Mouse (Mus musculus): ENCODE measurements around the gene Asah2. TPM values are rescaled to one million over a fixed set of nuclear protein-coding genes. Genes with fewer than 3 reads are reported as not detected.
"Not testable (repeated sequence)": the region's sequence is repeated elsewhere in the genome, so short reads cannot be mapped to it uniquely, and the experiment has no call there.

The Asah2 gene
- polyA plus RNA-seq, 1 experiment from 2014 or later, result 0.48 TPM

DNA sequence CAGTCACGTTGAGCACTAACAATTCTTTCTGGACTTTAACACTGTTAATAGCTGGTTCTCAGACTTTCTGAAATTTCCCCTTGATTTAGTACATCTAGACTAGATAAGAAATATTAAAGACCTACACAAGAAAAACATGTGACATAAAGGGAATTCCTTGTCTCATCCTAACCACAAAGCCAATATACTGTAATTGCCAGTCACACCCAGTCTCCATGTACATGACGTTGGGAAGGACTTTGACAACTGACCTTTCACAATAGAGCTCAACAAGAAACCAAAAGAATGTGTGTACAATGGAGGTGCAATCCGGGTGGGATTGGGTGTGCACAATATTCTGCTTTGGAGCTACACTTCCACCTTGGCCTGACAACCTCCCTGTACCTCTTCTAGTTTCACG is 15.7 kb downstream of the Asah2 start:
- Histone ChIP-seq H3K27me3 (no peaks in the 10 kb centered on the region), H3K9ac (replicated peaks) (no peak overlapping the region), H3K9me3 (no peaks in the 10 kb centered on the region), H3K4me2 (replicated peaks) (no peak overlapping the region), H3K4me3 (no peak overlapping the region), H3K27ac (replicated peaks) (no peak overlapping the region), H3K36me3 (no peaks in the 10 kb centered on the region), H3K4me1 (no peaks in the 10 kb centered on the region)
- 86% methylated on average over 4 of the region's 4 CpGs for WGBS
- no peak for ATAC-seq (replicated peaks)

DNA sequence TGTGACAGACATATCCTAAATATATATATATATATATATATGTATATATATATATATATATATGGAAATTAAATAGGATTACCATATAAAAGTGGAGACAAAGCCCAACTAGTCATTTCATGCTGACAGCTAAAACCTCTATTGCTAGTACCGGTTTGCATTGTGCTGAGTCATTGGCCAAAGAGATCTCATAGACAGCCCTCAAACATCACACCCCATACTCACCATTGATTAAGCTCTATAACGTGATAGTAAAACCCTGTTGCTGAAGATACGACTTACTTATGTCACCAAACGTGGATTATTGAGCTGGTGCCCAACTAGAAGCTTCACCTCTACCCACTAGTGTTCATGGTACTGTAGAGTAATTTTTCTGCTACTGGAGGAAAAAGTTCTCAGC is 17.2 kb downstream of the Asah2 start:
- 91% methylated on average over 4 of the region's 4 CpGs for WGBS
- H3K9ac ChIP-seq (replicated peaks), result no peak overlapping the region
- no peak overlapping the region for H3K4me3 ChIP-seq
- H3K27me3 ChIP-seq, result no peaks in the 10 kb centered on the region
- H3K9me3 ChIP-seq, result no peaks in the 10 kb centered on the region
- no peak overlapping the region for H3K27ac ChIP-seq (replicated peaks)
- no peaks in the 10 kb centered on the region for H3K36me3 ChIP-seq
- no peaks in the 10 kb centered on the region for H3K4me1 ChIP-seq
- ATAC-seq (replicated peaks), result no peak
- H3K4me2 ChIP-seq (replicated peaks), result no peak overlapping the region

DNA sequence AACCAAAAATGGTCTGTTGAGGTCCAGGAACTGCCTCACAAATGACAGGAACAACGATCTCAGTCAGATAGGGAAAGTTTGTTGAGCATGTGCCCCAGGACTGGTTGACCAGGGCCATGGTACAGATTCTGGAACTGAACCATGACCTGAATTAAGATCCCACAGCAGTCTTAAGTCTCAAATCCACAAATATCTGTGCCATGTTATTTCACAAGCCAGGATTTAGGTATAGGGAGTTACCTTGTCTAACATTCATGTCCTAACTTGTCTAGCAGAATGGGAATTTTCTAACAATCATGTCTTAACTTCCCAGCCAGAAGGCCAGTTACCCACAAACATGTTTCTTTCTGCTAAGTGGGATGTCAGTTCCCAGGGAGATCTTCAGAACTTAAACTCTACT is 19.4 kb downstream of the Asah2 start:
- WGBS, result 96% methylated on average over 1 of the region's 1 CpGs
- H3K27ac ChIP-seq (replicated peaks), result no peak overlapping the region
- H3K4me2 ChIP-seq (replicated peaks), result no peak overlapping the region
- no peak for ATAC-seq (replicated peaks)
- H3K4me3 ChIP-seq, result no peak overlapping the region
- H3K9me3 ChIP-seq, result no peaks in the 10 kb centered on the region
- H3K9ac ChIP-seq (replicated peaks), result no peak overlapping the region
- H3K27me3 ChIP-seq, result no peaks in the 10 kb centered on the region
- no peaks in the 10 kb centered on the region for H3K36me3 ChIP-seq
- H3K4me1 ChIP-seq, result no peaks in the 10 kb centered on the region

DNA sequence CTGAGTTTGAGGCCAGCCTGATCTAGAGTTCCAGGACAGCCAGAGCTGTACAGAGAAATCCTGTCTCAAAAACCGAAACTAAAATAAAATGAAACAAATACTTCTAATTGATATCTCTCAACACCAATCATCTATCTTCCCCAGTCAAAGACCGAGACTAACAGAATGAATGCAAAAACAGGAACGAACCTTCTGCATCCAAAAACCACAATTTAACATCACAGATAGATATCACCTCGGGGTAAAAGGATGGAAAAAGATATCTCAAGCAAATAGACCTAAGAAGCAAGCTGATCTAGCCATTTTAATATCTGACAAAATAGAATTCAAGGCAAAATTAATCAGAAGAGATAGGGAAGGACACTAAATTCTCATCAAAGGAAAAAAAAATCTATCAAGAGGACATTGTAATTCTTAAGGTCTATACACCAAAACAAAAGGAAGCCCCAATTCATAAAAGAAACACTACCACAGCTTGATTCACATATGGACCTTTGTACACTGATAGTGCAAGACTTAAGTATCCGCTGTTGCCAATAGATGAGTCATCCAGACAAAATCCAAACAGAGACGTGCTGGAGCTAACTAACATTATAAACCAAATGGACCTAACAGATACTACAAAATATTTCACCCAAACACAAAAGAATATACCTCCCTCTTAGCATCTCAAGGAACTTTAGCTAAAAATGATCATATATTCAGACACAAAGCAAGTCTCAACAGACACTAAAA is 20.1 kb downstream of the Asah2 start:
- no peak overlapping the region for H3K9ac ChIP-seq (replicated peaks)
- no peak for ATAC-seq (replicated peaks)
- WGBS, result 88% methylated on average over 6 of the region's 6 CpGs

DNA sequence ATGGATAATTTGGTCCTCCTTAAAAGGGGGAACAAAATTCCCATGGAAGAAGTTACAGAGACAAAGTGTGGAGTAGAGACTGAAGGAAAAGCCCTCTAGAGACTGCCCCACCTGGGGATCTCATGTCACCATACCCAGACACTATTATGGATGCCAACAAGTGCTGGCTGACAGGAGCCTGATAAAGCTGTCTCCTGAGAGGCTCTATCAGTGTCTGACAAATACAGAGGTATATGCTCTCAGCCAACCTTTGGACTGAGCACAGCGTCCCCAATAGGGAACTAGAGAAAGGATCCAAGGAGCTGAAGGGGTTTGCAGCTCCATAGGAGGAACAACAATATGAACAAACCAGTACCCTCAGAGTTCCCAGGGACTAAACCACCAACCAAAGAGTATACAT is 23.2 kb downstream of the Asah2 start:
- not testable (repeated sequence) for H3K27ac ChIP-seq (replicated peaks); H3K4me3 ChIP-seq; H3K9me3 ChIP-seq; H3K27me3 ChIP-seq; ATAC-seq (replicated peaks); H3K9ac ChIP-seq (replicated peaks); H3K4me1 ChIP-seq; H3K36me3 ChIP-seq; H3K4me2 ChIP-seq (replicated peaks)
- WGBS, result 87% methylated on average over 1 of the region's 1 CpGs

More for the DNA sequence above, 20.1 kb downstream of the Asah2 start:
- H3K27me3 ChIP-seq, result no peaks in the 10 kb centered on the region
- no peak overlapping the region for H3K27ac ChIP-seq (replicated peaks)
- no peaks in the 10 kb centered on the region for H3K9me3 ChIP-seq
- no peaks in the 10 kb centered on the region for H3K36me3 ChIP-seq
- no peaks in the 10 kb centered on the region for H3K4me1 ChIP-seq
- H3K4me3 ChIP-seq, result no peak overlapping the region
- H3K4me2 ChIP-seq (replicated peaks), result no peak overlapping the region

DNA sequence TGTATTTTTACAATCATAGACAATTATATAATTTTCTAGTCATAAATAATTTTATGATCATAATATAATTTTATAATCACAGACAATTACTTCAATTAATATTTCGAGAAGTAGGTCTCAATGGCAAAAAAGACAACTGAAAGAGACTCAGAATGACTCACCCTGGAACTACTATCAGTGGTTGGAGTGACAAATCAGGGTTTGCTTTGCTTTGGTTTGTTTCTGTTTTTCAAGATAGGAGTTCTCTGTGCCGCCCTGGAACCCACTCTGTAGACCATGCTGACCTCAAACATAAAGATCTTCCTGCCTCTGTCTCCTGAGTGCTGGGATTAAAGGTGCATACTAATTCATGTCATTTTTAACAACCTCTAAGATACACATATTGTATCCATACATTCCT is 37.7 kb downstream of the Asah2 start:
- H3K36me3 ChIP-seq, result no peaks in the 10 kb centered on the region
- no peak overlapping the region for H3K4me3 ChIP-seq
- no peak overlapping the region for H3K9ac ChIP-seq (replicated peaks)
- no peaks in the 10 kb centered on the region for H3K9me3 ChIP-seq
- no peaks in the 10 kb centered on the region for H3K27me3 ChIP-seq
- no peak overlapping the region for H3K4me2 ChIP-seq (replicated peaks)
- no peak overlapping the region for H3K27ac ChIP-seq (replicated peaks)
- H3K4me1 ChIP-seq, result no peaks in the 10 kb centered on the region
- ATAC-seq (replicated peaks), result no peak
- WGBS, result 79% methylated on average over 2 of the region's 2 CpGs

DNA sequence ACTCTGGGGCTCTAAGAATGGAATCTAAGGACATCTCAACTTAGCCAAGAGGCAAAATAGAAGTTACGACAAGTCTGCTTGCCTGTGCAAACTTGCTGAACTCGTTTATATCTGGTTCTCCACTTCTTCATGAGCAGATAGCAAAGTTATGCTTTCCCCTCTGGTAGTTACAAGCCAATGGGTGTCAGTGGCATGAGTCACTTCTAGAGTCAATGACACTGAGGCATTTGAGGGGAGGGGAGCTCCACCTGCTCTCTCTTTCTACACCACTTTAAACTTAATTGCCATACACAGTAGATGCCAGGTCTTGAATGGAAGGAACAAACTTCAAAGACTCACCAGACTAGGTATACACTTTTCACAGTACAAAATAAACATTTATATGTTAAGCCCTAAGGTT is 38.4 kb downstream of the Asah2 start:
- Histone ChIP-seq H3K4me1 (no peaks in the 10 kb centered on the region), H3K9me3 (no peaks in the 10 kb centered on the region), H3K9ac (replicated peaks) (no peak overlapping the region), H3K27me3 (no peaks in the 10 kb centered on the region), H3K4me3 (no peak overlapping the region), H3K36me3 (no peaks in the 10 kb centered on the region), H3K4me2 (replicated peaks) (no peak overlapping the region), H3K27ac (replicated peaks) (no peak overlapping the region)
- WGBS, result 90% methylated on average over 2 of the region's 2 CpGs
- ATAC-seq (replicated peaks), result no peak

DNA sequence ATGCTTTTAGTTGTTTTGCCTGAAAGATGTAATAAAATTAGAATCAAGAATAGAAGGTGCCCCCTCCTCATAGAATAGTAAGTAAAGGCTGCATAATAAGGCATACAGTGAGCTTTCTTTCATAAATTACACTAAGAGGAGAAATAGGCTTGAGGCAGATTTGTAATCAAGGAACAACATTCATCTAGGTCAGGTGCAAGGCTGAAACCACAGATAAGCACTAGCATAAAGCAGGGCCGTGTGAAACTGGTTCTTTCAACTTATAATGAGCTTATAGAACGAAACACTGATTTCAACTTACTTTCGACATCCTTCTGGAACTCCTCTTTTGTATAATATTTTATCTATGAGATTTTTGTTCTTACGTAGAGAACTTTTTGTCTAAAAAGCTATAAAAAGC is 40.3 kb downstream of the Asah2 start:
- 74% methylated on average over 4 of the region's 4 CpGs for WGBS
- Histone ChIP-seq H3K27me3 (no peaks in the 10 kb centered on the region), H3K4me2 (replicated peaks) (no peak overlapping the region), H3K4me1 (no peaks in the 10 kb centered on the region), H3K9me3 (no peaks in the 10 kb centered on the region), H3K36me3 (no peaks in the 10 kb centered on the region), H3K9ac (replicated peaks) (no peak overlapping the region), H3K27ac (replicated peaks) (no peak overlapping the region), H3K4me3 (no peak overlapping the region)
- no peak for ATAC-seq (replicated peaks)

DNA sequence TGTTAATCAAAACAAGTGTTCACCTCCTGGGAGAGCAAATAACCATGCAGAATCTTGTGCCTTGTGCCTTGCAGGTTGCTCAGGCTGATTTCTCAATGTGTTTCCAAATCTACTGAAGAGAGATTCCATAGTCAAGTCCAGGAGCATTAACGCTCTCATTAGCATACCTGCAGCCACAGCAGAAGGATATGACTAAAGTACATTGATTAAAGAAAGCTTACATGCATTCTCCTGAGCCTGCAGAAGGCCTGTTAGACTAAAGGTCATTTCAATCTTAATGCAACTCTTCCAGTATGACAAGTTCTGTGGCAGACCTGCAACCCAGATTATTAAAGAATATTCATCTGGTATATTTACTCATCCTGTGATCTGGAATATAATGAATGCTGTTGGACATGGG is 46.7 kb downstream of the Asah2 start:
- no peak overlapping the region for H3K4me3 ChIP-seq
- WGBS, result 86% methylated on average over 1 of the region's 1 CpGs
- H3K27me3 ChIP-seq, result no peaks in the 10 kb centered on the region
- no peaks in the 10 kb centered on the region for H3K36me3 ChIP-seq
- H3K9me3 ChIP-seq, result no peaks in the 10 kb centered on the region
- H3K4me1 ChIP-seq, result no peaks in the 10 kb centered on the region
- ATAC-seq (replicated peaks), result no peak
- H3K9ac ChIP-seq (replicated peaks), result no peak overlapping the region
- H3K27ac ChIP-seq (replicated peaks), result no peak overlapping the region
- H3K4me2 ChIP-seq (replicated peaks), result no peak overlapping the region

DNA sequence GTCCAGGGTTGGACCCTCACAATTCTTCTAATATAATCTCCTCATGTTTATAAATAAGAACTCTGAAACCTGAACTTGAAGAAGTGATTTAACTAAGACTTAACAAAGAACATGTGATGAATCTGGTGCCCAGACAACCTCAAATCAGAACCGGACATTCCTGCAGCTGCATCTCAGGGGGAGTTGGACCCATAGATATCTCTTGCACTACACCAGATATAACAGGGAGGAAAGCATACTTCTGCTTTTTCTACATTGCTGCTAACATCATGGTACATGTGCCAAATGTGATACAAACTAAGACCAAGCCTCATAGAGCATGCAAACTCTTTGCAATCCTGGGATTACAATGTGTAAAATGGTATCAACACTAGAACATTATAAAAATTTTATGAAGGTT is 51.8 kb downstream of the Asah2 start:
- H3K9ac ChIP-seq (replicated peaks), result no peak overlapping the region
- H3K36me3 ChIP-seq, result no peaks in the 10 kb centered on the region
- H3K4me1 ChIP-seq, result no peaks in the 10 kb centered on the region
- WGBS, result 88% methylated on average over 1 of the region's 1 CpGs
- H3K27ac ChIP-seq (replicated peaks), result no peak overlapping the region
- ATAC-seq (replicated peaks), result no peak
- H3K4me2 ChIP-seq (replicated peaks), result no peak overlapping the region
- H3K4me3 ChIP-seq, result no peak overlapping the region
- H3K27me3 ChIP-seq, result no peaks in the 10 kb centered on the region
- H3K9me3 ChIP-seq, result no peaks in the 10 kb centered on the region

DNA sequence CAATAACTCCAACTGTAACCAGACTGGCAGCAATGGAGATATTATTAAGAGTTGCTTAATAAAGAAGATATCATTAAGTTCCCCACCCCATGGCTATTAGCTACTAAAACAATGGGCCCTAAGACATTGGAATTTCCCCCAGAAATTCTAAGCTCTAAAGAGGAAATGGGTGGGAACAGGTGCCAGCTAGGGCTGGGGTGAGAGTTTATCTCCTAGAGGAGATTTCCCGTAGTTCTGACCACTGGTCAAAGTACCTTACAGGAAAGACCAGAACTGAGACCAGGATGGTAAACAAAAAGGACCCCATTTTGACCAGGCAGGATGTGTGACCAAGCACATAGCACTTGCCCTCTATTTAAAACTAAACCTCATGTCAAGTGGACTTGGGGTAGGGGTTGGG is 52.3 kb downstream of the Asah2 start:
- no peaks in the 10 kb centered on the region for H3K27me3 ChIP-seq
- H3K4me1 ChIP-seq, result no peaks in the 10 kb centered on the region
- H3K9ac ChIP-seq (replicated peaks), result no peak overlapping the region
- H3K36me3 ChIP-seq, result no peaks in the 10 kb centered on the region
- H3K27ac ChIP-seq (replicated peaks), result no peak overlapping the region
- no peaks in the 10 kb centered on the region for H3K9me3 ChIP-seq
- no peak overlapping the region for H3K4me2 ChIP-seq (replicated peaks)
- no peak overlapping the region for H3K4me3 ChIP-seq
- no peak for ATAC-seq (replicated peaks)
- WGBS, result 86% methylated on average over 1 of the region's 1 CpGs

DNA sequence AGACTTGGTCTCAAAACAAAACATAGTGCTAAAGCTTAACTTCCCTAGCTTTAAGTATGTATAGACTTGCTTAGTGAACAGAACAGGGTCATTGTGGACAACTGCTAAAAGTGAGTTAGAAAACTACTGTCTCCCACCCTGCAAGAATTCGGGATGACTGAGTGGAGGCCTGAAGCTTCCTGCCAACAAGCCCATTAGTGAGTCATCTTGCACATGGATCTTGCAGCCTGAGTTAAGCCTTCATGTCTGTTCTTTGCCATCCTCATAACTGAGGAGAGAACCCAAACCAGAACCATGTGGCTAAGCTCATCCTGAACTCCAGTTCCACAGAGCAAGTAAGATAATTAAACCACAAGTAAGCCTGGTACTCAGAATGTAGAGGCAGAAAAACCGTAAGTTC is 56.8 kb downstream of the Asah2 start:
- Histone ChIP-seq H3K4me2 (replicated peaks) (no peak overlapping the region), H3K27ac (replicated peaks) (no peak overlapping the region), H3K9ac (replicated peaks) (no peak overlapping the region), H3K4me3 (no peak overlapping the region), H3K27me3 (no peaks in the 10 kb centered on the region), H3K4me1 (no peaks in the 10 kb centered on the region), H3K36me3 (no peaks in the 10 kb centered on the region), H3K9me3 (no peaks in the 10 kb centered on the region)
- 95% methylated on average over 2 of the region's 2 CpGs for WGBS
- no peak for ATAC-seq (replicated peaks)

DNA sequence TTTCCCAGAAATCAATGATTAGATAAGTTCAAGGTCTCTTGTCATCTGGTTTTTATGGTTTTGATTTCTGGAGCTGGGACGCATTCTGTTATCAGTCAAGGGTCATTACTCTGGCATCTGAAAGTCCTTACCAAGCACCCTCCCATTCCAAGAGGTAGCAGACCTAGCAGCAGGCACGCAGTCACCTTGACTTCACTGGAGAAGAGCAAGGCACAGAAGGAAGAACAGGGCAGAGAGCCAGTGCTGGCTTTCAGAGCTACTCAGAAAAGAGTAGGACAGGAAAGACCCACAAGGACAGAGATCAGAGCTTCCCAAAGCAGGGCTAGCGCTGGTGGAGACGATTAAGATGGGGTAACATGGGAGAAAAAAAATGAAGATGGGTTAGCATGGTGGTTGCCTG is 75.1 kb downstream of the Asah2 start:
- Histone ChIP-seq H3K9me3 (no peaks in the 10 kb centered on the region), H3K27ac (replicated peaks) (no peak overlapping the region), H3K4me3 (no peak overlapping the region), H3K9ac (replicated peaks) (no peak overlapping the region), H3K4me1 (no peaks in the 10 kb centered on the region), H3K27me3 (no peaks in the 10 kb centered on the region), H3K4me2 (replicated peaks) (no peak overlapping the region), H3K36me3 (no peaks in the 10 kb centered on the region)
- ATAC-seq (replicated peaks), result no peak
- WGBS, result 94% methylated on average over 4 of the region's 4 CpGs

Measured in forebrain, embryonic 15.5 days (tissue).